Mouse (Mus musculus): ENCODE results near the gene Rgs9bp.

The Rgs9bp gene

GRCm38 (mm10) chr7:35585191-35586054 is at the start of gene Rgs9bp:
Rgs9bp (minus strand) TSS chr7:35585582.
- DNase-seq (ENCODE audit: low spot score) = peak; percentile 53

GRCm38 (mm10) chr7:35628496-35628895 is 43.1 kb upstream of the Rgs9bp start:
- no peak for DNase-seq (ENCODE audit: low spot score)

GRCm38 (mm10) chr7:35627371-35627770 is 42.0 kb upstream of the Rgs9bp start:
- DNase-seq (ENCODE audit: low spot score) = no peak

GRCm38 (mm10) chr7:35626038-35626437 is 40.7 kb upstream of the Rgs9bp start:
- no peak for DNase-seq (ENCODE audit: low spot score)

- no peak for DNase-seq (ENCODE audit: low spot score)
These were observed 37.2 kb upstream of the Rgs9bp start for GRCm38 (mm10) chr7:35622626-35623025.

- DNase-seq (ENCODE audit: low spot score) = no peak
These were observed 32.1 kb upstream of the Rgs9bp start for GRCm38 (mm10) chr7:35617513-35617912.

- no peak for DNase-seq (ENCODE audit: low spot score)
These were observed 23.9 kb upstream of the Rgs9bp start for GRCm38 (mm10) chr7:35609245-35609644.

GRCm38 (mm10) chr7:35606816-35607215 is 21.4 kb upstream of the Rgs9bp start:
- no peak for DNase-seq (ENCODE audit: low spot score)

GRCm38 (mm10) chr7:35602766-35603165 is 17.4 kb upstream of the Rgs9bp start:
- no peak for DNase-seq (ENCODE audit: low spot score)

- DNase-seq (ENCODE audit: low spot score) = no peak
These were observed 15.7 kb upstream of the Rgs9bp start for GRCm38 (mm10) chr7:35601106-35601505.

- no peak for DNase-seq (ENCODE audit: low spot score)
These were observed 14.6 kb upstream of the Rgs9bp start for GRCm38 (mm10) chr7:35600031-35600430.

GRCm38 (mm10) chr7:35599492-35599891 is 14.1 kb upstream of the Rgs9bp start:
- no peak for DNase-seq (ENCODE audit: low spot score)

GRCm38 (mm10) chr7:35594311-35594710 is 8.9 kb upstream of the Rgs9bp start:
- no peak for DNase-seq (ENCODE audit: low spot score)

GRCm38 (mm10) chr7:35590731-35591191 is 5.4 kb upstream of the Rgs9bp start:
- no peak for DNase-seq (ENCODE audit: low spot score)

GRCm38 (mm10) chr7:35589485-35589884 is 4.1 kb upstream of the Rgs9bp start:
- no peak for DNase-seq (ENCODE audit: low spot score)

- DNase-seq (ENCODE audit: low spot score) = no peak
These were observed 3.5 kb upstream of the Rgs9bp start for GRCm38 (mm10) chr7:35588680-35589428.

- DNase-seq (ENCODE audit: low spot score) = no peak
These were observed 2.3 kb upstream of the Rgs9bp start for GRCm38 (mm10) chr7:35587728-35588127.

- no peak for DNase-seq (ENCODE audit: low spot score)
These were observed 1.6 kb upstream of the Rgs9bp start for GRCm38 (mm10) chr7:35586906-35587445.

GRCm38 (mm10) chr7:35586055-35586905 is 898 bp upstream of the Rgs9bp start, which contains the start of gene Ankrd27:
Ankrd27 (plus strand) TSS chr7:35586244.
- DNase-seq (ENCODE audit: low spot score) = peak; percentile 94

GRCm38 (mm10) chr7:35584786-35585190 is 594 bp downstream of the Rgs9bp start:
- DNase-seq (ENCODE audit: low spot score) = no peak

- no peak for DNase-seq (ENCODE audit: low spot score)
These were observed 1.2 kb downstream of the Rgs9bp start for GRCm38 (mm10) chr7:35584068-35584785.
